Mouse (Mus musculus) spleen, adult 2 months (tissue): ENCODE results near the gene 4931440F15Rik.

Experiments
- CTCF ChIP-seq: fragments of 200-500 bp; IDR thresholded peaks from 2 replicates; pipeline ENCODE4 v1.5.1; 2011; ENCODE audit warnings: mild to moderate bottlenecking, inconsistent platforms; ENCODE audit not compliant: insufficient read depth, insufficient read length, insufficient replicate concordance; ENCODE audit errors: extremely low read depth
- POLR2A ChIP-seq: fragments of 200-500 bp; IDR thresholded peaks from 2 replicates; pipeline ENCODE4 v1.6.1; 2011; ENCODE audit warnings: low read depth, low read length, inconsistent platforms

- no peak for TF ChIP-seq CTCF
- no peak for TF ChIP-seq POLR2A
Measured at GRCm38 (mm10) chr11:29794475-29794874, 31.0 kb downstream of the 4931440F15Rik start.
